Mouse (Mus musculus) kidney, postnatal 25 days (tissue): Measurements from ENCODE around the gene Gprin3.
A peak's percentile ranks its signal among the peaks of the same experiment; 100 is the strongest.

Experiments used
- DNase-seq, 2 experiments: peaks; one replicate each; pipeline ENCODE4 v3.0.0; 2021; ENCODE audit warnings: mixed read lengths in 2 of 2

Gene Gprin3

GRCm38 (mm10) chr6:59425824-59426533 lies at the start of gene Gprin3:
Gene Gprin3 (minus strand): TSS chr6:59426294.
- peak; percentile 92 to 94 for DNase-seq

DNA sequence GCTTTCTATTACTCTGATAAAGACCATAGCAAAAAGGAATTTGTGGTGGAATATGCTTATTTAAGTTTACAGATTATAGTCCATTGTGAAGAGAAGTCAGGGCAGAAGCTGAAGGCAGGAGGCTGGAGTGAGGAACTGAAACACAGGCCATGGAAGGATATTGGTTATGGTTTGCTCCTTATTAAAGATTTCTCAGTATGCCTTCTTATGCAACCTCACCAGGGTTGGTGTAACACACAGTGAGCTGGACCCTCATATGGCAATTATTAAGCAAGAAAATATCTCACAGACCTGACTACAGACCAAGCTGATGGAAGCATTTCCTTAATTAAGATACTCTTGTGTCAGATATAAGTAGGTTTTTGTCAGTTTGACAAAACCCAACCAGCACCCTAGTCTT lies 32.8 kb upstream of the Gprin3 start:
- no peak for DNase-seq

DNA sequence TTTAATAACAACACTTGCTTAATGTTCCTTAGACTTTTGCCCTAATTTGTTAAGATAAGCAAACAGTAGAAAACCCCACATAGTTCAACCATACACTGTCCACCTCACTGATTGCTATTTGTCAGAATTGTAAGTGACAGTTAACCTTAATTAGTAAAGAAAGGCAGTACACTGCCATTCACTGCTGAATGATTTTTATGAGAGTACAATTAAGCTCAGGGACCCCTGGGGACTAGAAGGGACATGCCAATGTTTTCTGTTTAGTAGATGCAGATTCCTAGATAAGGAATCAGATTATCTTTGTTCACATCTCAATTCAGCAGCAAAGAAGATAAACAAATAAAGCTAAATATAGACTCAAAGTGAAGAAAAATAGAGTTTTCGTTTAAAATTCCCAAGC lies 30.0 kb upstream of the Gprin3 start:
- DNase-seq = no peak

DNA sequence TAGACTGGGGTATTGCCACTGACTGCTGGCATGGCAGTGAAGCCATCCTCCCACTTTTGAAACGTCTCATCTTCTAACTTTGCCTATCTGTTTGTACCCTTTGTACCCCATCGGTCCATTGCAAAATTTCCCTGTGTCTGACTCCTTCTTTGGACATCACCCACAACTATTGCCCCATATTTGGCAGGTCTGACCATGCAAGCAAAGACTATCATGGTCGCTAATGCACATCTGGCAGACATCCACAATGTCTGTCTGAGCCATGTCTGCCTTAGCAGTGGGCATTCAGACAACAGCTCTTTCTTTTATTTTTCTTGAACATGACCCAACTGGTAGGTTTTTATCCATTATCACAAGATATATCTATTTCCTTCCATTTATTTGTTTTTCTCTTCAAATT lies 25.3 kb upstream of the Gprin3 start:
- DNase-seq = peak in 1 of 2 experiments; percentile 30

DNA sequence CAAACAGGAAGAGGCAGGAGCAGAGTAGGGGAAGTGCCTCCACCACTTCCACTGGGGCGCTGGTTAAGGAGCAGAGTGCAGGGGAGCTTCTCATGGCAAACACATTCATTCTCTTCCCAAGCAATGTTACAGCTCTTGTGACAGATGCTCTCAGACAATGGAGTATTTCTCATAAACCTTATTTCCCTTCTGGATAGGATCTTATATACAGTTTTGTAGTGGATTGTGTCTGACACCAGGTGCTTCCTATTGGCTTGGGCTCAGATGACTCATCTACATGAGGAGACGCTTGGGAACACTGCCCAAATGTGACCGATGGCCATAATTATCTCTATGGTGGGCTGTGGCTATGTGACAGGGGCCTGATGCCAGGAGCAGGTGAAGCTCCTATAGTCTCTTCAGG lies 19.0 kb upstream of the Gprin3 start:
- DNase-seq = peak in 1 of 2 experiments; percentile 31

DNA sequence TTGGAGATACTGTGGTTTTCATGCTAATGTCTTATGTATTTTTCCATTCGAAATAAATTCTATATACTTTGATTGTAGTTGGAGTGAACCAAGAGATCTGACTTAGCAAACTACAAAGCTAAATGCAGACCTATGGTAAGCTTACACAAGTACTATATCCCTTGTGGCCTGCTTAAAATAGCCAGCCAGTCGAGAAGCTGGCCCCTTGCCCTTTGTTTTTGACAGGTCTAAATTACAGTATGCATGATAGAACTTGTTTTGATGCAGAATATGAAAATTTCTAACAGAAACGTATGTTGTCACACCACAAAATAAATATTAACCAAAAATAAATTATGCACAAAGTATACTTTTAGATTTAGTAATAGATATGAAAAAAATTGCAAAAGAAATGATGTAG lies 9.8 kb upstream of the Gprin3 start:
- no peak for DNase-seq

DNA sequence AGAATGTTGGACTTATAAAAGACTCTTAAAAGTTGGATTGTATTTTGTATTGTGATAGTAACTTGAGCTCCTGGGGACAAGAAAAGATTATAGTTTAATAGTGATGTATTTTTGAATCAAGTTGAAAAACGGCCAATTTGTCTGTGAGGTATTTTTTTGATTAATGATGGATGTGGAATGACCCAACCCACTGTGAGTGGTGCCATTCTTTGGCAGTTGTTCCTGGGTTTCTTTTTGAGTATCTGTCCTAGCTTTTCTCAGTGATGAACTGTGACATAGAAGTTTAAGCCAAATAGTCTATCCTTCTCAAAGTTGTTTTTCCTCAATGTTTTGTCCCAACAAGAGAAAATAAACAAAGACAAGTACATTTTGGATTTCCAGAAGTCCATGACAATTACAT lies 7.0 kb upstream of the Gprin3 start:
- DNase-seq = no peak

- DNase-seq = no peak
Measured at GRCm38 (mm10) chr6:59426534-59426885, 416 bp upstream of the Gprin3 start.

DNA sequence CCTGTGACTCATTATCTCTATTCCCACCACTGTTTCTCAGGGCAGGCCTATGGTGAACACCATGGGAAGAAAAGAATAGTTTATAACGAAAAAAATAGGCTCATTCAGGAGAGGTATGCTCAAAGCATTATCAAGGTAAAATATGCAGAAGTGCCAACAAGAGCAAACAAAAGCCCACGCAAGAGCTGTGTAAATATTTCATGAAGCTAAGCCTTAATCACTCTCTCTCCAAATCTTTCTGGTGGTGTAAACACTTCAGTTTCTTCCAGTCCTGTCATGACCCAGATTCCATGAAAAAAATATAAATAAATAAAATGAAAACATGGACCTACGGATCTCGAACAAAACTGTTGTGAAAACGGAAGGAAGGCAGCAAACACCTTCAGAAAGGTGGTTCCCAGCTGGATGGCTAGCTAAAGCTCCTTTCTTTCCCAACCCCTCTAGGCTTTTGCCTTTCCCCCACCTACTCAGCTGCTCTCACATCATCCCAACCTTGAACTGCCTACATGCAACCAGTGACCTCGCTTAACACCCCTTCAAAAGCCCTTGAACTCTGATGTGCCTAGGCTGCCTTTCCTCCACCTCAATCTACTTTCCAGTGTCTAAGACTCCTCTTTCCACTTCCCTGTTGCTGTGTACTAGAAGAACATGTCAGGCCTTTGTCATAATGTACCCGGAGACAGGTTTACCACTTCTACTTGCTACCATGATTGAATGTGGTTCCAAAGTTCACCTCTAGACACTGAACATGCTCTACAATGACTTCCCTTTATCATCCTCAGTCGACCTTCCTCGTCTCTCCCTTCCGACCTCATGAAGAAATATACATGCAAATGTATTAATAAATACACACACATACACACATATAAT lies 988 bp downstream of the Gprin3 start:
- no peak for DNase-seq

GRCm38 (mm10) chr6:59423836-59424235 lies 2.3 kb downstream of the Gprin3 start:
- DNase-seq = no peak

- DNase-seq = no peak
Measured at GRCm38 (mm10) chr6:59419264-59419663, 6.8 kb downstream of the Gprin3 start.

DNA sequence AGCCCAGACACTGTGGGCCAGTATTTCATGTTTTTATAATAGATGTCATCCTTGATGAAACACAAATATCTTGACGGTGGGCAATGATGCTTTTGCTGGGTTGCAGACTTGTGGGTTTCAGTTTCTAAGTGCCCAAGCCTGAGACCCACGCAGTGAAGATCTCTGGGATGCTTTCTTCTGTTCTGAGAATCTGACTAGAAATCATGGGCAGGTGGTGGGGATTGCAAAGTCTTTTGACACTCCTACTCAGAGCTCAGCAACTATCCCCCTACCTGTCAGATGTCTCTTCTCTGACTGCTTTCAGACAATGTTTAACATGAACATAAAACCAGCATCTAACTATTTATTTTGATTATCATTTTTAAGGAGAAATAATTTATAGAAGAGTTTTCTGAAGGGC lies 7.4 kb downstream of the Gprin3 start:
- DNase-seq = no peak

DNA sequence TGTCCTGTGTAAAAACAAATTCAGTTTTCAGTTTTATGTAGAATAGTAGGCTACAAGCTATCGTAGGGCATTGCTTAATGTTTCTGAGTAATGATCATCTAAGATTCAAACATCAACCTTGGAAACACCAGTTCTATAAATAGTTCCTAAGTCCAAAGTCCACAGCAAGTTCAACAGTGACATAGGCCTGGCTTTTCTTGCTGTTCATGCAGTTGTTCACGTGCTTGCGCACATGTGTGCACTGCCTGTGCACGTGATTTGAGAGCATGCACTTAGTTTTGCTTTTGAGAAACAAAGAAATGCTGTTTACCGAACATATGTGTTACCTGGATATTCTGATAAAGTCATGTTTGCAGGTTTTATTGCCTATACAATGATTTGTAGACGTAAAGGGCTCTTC lies 11.3 kb downstream of the Gprin3 start:
- DNase-seq = peak; percentile 61 to 82

- DNase-seq = no peak
Measured at GRCm38 (mm10) chr6:59412417-59413346, 13.4 kb downstream of the Gprin3 start.

DNA sequence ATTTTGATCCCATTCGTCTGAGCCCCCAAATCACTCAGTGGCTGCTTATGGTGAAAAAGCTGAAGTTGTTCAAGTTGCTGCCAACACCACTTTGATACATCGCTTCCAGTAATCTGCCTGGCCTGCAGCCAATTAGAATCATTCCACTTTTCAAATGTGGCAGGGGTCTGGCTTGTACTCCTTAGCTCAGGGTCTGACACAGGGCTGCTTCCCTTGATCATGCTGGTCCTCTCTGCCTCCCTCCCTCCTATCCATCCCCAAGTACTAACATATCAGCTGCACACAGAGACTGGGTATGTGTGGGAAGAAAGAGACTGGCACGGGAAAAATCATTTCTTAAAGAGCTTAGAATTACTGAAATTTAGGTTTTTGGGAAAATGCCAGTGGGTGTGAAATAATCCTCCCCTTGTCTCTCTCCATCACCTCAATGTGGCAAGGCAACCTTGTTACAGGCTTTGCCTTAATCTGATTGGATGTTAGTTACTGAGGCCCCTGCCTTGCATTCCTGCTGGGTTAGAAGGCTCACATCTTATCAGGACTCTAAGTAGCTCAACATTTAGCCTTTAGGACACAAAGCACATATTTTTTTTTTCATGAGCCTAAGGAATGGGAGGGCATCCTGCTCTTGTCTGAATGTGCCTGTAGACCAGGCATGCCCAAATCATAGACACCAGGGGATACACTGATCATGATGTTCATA lies 16.9 kb downstream of the Gprin3 start:
- no peak for DNase-seq

DNA sequence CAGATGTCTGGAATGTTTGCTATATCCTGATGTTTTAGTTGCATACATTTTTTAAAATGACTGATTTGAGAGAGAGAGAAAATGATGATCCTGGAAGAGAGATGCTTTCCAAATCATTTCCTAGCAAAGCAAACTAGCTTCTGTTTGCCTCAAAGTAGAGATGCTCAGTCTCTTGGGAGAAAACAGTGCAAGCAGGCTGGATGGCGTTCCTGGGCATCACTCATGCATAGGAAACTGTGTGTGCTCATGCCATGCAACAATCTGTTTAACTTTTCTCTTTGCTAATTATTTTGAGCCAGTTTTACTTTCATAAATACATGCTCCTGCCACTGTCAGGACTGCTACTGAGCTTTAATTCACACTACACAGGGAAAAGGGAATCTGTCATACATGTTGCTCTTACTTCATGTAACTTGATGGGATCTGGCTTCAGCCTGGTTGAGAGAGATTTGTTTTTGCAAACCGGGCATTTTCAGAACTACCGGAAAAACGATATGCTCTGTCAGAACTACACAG lies 18.6 kb downstream of the Gprin3 start:
- DNase-seq = no peak

DNA sequence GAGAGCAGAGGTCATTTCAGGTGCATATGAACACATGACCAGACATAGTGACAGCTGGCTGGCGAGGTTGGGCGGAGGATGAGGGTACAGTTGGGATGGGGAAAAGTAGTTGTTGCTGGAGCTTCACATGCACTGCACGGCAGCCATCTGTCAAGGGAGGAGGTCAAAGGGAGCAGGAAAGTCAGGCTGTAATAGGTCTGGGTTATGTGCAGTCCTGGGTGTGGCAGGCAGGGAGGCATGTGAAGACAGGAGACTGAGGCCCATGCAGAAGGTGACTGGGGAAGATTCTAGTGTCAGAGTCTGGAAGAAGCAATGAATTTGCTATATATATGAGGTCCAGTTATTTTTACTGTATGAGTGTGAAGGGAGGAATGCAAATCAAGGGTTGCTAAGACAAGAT lies 35.9 kb downstream of the Gprin3 start:
- DNase-seq = no peak

GRCm38 (mm10) chr6:59365300-59365699 lies 60.8 kb downstream of the Gprin3 start:
- no peak for DNase-seq

- no peak for DNase-seq
Measured at GRCm38 (mm10) chr6:59363282-59363681, 62.8 kb downstream of the Gprin3 start.

DNA sequence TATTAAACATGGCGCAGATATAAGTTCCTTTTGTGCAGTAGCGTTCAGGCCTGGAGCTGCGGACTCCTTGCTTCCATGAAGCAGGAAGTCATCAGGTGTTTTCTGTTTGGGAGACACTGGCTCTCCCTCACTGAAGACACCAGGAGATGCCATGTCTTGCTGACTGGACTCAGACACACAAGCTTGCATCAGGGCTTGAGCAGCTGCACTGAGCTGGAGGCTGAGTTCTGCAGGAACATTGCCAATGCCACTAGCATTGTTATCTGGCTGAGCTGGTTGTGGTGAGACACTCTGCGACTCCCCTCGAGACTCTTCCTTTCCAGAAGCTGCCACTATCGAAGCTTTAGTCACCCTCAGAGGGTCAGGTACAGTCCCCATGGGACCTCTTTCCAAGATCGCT lies 71.2 kb downstream of the Gprin3 start:
- peak in 1 of 2 experiments; percentile 24 for DNase-seq

DNA sequence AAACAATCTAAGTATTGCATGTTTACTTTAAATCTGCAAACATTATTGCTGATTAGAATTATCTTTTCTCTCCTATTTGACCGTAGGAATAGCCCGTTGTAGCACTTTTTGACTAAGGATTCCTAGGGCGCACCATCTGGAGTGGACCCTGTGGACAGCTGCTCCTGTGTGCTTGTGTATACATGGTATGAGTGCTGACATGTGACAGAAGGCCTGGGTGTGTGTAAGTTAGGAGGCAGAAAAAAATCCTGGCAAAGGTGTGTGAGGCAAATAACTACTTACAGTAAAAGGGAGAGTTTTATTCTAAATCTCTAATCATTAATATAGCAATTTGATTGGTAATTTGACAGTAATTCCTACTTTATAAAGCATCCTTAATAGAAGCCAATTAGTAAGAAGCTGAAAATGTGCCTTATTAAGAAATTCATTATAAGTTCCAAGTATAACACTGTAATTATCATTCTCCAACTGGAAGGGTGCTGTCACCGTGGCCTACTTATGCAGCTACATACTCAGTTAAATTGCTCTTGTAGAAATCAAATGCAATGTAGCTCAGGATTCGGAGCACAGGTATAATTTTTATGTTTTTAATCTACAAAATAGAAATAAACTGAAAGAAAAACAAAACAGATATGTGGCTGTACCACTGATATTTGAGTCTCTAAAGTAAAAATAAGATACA lies 74.8 kb downstream of the Gprin3 start:
- no peak for DNase-seq

- no peak for DNase-seq
Measured at GRCm38 (mm10) chr6:59348673-59349072, 77.4 kb downstream of the Gprin3 start.
